Mouse (Mus musculus): ENCODE data around the gene Lmod2.

The Lmod2 gene

DNA sequence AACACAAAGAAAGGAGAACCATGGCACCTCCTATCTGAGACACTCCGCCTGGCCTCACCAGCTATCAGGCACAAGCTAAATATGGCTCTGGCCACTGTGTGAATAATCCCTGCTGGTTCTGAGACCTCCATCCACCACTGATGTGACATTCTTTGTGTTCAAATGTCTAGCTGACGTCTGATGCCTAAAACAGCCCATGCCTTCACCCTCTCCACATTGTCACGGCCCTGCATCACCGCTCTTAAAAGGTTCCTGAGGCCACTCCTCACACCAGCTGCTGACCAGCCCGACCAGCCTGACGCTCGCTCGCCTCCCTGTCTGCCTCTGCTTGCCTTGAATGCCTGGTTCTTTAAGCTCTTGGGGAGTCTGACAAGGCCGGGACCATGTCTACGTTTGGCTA, at the start of gene Lmod2:
Lmod2 (plus strand) TSS at position 263 of the 400 bp plus-strand sequence.
- DNase-seq (ENCODE audit: extremely low spot score, low spot score), result no peak

DNA sequence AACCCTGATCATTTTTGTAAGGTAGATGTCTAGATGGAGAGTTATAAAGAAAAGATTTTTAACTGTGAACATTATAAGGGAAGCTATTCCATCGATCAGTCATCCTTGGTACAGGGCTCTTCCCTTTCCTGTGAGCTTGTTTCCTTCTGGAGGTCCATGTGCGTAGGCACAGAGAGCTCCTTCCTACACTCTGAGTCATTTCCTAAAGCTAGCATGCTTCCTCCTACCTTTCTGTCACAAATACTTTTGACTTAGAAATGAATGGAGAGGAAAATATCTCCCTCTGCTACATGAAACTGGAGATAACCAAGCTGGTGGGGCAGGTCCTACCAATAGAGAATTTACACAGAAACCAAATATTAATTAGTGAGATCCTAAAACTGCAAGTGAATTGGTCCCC, 47.8 kb upstream of the Lmod2 start:
- no peak for DNase-seq (ENCODE audit: extremely low spot score, low spot score)

DNA sequence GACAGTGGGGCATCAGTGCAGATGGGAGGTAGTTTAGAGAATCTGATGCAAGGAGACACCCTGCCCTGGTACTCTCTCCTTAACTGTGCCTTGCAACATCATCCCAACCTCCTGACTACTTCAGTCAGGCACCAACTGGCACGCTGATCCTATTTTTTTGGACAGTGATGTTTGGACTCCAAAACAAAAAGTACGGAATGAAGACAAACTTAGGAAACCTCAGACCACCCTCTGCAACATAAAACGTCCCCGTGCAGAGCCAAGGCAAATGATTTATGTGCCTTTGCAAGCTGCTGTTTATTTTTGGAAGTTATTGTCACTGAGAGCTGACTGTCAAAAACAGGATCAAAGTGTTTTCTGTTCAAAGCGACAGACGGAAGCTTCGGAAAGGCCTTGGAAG, 45.5 kb upstream of the Lmod2 start:
- no peak for DNase-seq (ENCODE audit: extremely low spot score, low spot score)

GRCm38 (mm10) chr6:24554427-24555086, 43.0 kb upstream of the Lmod2 start:
- no peak for DNase-seq (ENCODE audit: extremely low spot score, low spot score)

- DNase-seq (ENCODE audit: extremely low spot score, low spot score), result no peak
These were observed 42.1 kb upstream of the Lmod2 start for GRCm38 (mm10) chr6:24555488-24555887.

DNA sequence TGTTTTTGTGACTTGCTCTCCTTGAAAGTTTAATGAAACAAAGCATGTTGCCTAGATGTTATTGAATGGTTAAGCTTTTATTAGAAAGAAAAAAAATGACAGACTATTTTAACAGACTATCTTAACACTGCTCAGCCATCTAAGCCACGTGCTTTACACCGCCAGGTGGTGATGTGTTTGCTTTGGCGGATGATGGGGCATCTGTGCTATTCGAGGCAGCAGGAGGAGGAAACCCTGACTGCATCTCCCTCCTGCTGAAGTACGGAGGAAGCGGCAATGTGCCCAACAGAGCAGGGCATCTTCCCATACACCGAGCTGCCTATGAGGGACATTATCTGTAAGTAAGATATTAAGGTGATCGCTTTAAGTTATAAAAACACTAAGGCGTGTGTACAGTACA, 33.5 kb upstream of the Lmod2 start:
- DNase-seq (ENCODE audit: extremely low spot score, low spot score), result no peak

GRCm38 (mm10) chr6:24564886-24565285, 32.7 kb upstream of the Lmod2 start:
- no peak for DNase-seq (ENCODE audit: extremely low spot score, low spot score)

- DNase-seq (ENCODE audit: extremely low spot score, low spot score), result no peak
These were observed 28.6 kb upstream of the Lmod2 start for GRCm38 (mm10) chr6:24568963-24569362.

DNA sequence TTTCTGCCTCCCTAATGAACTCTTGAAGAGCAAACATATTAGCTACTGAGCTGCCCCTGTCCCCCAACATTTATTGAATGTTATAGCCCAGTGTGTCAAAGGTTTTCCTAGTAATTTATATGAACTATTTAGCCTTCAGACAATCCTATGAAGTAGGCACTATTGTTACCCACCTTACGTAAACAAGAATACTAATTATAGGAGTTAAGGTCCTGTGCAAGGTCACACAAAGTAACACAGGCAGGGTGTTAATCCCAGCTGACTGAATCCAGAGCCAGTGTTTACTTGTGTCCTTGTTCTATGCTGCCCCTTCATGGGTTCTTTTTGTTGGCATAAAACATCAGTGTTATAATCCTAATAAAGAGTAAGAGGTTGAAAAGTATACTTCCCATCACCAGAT, 27.9 kb upstream of the Lmod2 start:
- no peak for DNase-seq (ENCODE audit: extremely low spot score, low spot score)

- DNase-seq (ENCODE audit: extremely low spot score, low spot score), result no peak
These were observed 27.3 kb upstream of the Lmod2 start for GRCm38 (mm10) chr6:24570278-24570677.

- DNase-seq (ENCODE audit: extremely low spot score, low spot score), result no peak
These were observed 26.4 kb upstream of the Lmod2 start for GRCm38 (mm10) chr6:24571126-24571525.

DNA sequence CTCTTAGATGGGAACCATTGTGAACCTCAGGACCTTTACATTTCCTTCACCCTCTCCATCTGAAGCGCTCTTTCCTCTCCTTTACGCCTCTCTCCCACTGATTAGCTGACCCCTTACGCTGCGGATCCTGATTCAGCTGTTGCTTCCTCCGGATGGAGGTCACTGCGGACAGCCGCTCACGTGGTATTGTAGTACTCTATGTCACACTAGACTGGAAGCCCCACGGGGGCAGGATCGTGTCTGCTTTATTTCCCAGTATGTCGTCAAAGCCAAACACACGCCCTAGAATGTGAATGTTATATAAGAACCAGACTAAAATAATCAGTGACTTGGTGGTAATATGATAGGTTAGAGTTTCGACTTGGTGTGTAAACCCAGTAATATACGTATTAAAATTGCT, 25.1 kb upstream of the Lmod2 start:
- no peak for DNase-seq (ENCODE audit: extremely low spot score, low spot score)

DNA sequence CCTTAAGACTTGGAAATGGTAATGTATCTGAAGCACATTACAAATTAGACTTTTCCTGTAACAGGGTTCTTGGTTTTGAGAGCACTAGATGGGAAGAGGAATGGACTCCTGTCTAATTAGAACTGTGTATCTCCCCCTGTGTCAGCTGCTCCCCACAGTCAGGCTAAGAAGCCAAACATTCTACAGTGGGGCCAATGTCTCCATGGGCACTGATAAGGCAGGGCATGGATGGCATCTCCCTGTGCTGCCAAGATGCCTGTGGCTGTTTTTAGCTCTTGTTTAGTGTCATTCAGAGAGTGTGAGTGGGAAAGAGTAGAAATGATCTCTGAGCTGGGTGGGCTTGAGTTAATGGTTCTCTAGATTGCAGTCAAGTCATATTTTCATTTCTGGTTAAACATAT, 24.2 kb upstream of the Lmod2 start:
- DNase-seq (ENCODE audit: extremely low spot score, low spot score), result no peak

DNA sequence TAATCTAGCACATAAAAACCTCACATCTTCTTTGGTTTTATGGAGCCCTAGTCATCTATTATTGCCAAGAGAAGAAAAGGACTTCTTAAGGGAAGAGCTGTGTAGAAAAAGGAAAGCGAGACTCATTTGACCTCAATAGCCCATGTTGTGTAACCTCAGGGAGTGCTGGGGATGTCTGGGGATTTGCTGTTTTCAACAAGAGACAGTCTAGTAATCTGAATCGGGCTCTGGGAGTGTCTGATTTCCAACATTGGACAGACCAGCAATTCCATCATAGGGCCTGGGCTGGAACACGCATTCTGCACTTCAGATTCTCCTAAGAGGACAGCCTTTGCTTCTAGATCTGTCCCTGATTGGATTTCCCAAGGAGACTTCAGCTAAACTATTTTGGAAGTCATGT, 14.1 kb upstream of the Lmod2 start:
- no peak for DNase-seq (ENCODE audit: extremely low spot score, low spot score)

DNA sequence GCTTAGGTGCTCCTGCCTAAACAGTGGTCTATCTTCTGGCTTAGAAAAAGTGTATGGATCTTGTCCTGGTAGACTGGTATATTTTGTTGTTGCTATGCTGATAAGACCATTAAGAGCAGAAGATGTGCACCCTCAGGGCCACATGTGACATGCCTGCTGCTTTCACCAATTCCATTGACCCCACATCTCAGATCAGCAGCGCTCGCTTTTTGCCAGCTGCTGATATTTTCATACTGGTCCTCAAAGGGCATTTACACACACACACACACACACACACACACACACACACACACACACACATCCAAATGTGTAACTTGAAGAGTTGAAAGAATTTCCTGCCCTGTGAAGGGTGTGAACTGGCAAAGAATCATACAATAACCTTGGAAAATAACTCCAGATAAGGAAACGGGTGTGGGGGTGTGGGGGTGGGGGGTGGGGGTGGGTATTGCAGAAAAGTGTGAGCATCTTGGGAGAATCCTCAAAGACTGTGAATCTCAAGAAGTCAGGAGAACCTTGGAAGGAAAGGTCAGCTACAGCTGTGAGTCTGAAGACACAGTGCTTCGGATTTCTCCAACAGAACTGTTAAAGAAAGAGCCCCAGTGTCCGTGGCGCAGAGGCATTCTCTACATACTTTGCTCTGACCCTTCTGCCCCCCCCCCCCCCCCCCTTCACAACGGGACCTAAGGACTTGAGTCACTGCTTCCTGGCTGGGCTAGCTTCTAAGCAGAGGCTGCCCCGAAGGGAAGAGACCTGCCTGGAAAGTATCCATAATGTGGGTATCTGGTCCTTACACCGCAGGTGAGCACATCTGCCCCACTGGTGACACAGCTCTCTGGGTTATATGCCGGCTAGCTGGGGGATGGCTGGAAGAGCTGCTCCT, 11.9 kb upstream of the Lmod2 start:
- DNase-seq (ENCODE audit: extremely low spot score, low spot score), result peak; percentile 23

- DNase-seq (ENCODE audit: extremely low spot score, low spot score), result no peak
These were observed 10.7 kb upstream of the Lmod2 start for GRCm38 (mm10) chr6:24586885-24587284.

- DNase-seq (ENCODE audit: extremely low spot score, low spot score), result no peak
These were observed 7.3 kb upstream of the Lmod2 start for GRCm38 (mm10) chr6:24590282-24590681.

DNA sequence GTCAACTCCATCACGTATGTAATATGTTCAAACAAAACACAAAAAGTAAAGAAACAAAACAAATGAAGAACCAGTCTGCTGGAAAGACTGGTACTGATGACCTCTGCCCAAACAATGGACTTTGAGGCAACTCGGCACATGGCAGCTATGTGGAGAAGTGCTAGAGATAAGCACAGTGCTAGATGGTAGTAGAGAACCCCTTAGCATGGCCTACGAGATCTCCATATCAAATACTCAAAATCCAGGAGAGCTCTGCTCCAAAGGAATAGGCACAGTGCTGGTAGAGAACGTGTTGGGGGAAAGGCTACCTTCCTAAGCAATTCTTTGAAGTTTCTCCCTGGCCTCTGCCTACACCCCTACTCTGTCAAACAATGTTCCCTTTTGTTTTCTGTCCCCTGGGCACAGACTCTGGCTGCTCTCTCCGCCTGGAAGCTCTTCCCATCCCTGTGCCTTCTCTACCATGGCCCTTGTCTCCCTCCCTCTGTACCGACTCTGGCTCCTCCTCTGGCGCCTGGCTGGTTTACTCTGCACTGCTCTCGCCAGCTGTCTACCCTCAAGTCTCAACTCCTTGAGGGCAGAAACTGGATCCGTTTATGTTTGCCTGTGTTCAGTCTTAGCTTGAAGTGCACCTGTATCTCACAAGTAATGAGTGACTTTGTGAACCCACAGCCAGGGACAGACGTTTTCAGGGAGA, 5.9 kb upstream of the Lmod2 start:
- DNase-seq (ENCODE audit: extremely low spot score, low spot score), result no peak

GRCm38 (mm10) chr6:24599179-24599578, 1.6 kb downstream of the Lmod2 start:
- no peak for DNase-seq (ENCODE audit: extremely low spot score, low spot score)

- no peak for DNase-seq (ENCODE audit: extremely low spot score, low spot score)
These were observed 2.1 kb downstream of the Lmod2 start for GRCm38 (mm10) chr6:24599639-24600038.

DNA sequence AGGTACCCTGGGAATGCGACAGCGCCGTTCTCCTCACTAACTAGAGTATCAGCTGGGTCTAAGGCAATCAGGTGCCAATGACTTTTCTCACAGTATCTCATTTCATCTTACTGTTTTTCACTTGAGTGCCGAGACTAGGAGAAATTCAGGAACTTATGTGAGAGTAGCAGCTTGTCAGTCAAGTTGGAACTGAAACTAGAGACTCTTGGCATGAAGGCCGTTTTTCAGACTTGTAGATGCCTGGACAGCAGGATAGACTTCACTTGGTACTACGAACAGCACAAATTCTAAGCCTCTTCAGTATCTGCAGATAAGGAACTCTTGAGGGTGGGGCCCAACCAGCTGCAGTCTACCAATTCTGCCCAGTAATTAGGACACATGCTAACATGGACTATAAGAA, 2.6 kb downstream of the Lmod2 start:
- DNase-seq (ENCODE audit: extremely low spot score, low spot score), result no peak

DNA sequence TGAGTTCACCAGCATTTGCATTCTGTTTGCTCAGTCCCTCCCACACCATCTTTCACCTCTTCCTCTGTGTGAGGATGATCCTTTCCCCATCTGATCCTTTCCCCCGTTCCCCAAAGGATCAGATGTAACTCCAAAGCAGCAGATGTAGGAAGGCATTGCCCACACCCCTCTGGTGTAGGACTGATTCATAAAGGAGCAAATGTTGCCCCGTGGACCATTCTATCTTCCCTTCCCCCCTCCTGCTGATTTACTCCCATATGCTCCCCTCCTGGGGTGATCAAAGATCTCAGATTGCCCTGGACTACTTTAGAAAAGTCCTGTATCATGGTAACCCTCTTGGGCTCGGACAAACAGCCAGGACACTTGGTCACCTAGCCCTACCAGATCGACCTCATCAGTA, 3.2 kb downstream of the Lmod2 start:
- no peak for DNase-seq (ENCODE audit: extremely low spot score, low spot score)

Data from neural tube, embryonic 10.5 days (tissue).